Mouse (Mus musculus): ENCODE measurements at regions not wholly inside any gene's neighbourhood (a gene's known extent, or its start where the extent isn't known, plus 50 kb on each side); places are given as distances from the start of the nearest gene placed in this dataset.

DNA sequence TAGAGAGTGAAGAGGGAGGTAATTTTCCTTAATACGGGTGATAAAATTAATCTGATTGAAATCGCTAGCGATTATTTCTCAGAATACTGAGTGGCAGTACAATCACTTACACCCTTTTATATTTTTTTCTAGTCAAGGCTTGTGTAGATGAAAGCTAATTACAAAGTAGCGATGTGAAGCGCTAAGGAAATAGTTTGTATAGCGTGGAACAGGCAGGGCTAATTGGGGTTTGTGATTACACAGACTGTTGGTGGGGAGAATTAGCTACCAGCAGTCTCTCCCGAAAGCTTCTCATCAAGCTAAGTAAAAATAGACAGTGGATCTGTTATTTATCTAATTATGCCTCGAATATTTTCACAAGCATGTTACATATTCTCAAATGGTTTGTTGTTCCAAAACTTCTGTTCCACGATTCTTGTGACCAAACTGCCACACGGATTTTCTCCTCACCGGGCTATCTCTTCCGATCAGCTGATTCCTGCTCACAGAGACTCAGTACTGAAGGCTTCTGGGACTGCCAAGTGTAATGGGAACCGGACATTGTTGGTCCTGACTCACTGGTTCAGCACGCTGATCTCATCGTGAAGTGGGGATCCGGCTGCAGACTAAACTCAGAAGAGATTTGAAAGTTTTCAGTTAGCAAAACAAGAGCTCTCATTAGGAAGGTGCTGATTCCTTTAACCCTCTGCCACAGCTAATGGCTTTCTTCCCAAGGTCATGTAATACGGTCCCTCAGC lies 162.5 kb downstream of the Tmem182 start:
- H3K36me3 ChIP-seq (replicated peaks in 1 of 2; ENCODE audit: control insufficient read depth in 1 of 2, insufficient read depth in 1 of 2, low read length in 1 of 2) = no peaks in the 10 kb centered on the region
- dilution Hi-C loops (cut with MboI; ENCODE audit: extremely low pct_ligation_motif_present, extremely low pct_unique_long_range_greater_than_20kb, low sequenced_read_pairs) = no loop called here
- H3K4me3 ChIP-seq (replicated peaks in 1 of 3; ENCODE audit: low read depth in 2 of 3, low read length in 2 of 3, poor library complexity in 1 of 3) = no peak overlapping the region
- no peak overlapping the region for H3K9ac ChIP-seq (ENCODE audit: insufficient read depth, low read depth)
- TF ChIP-seq SMC3 (IDR thresholded peaks at IDR 0.05; ENCODE audit: low read depth, low read length) (no peak), BHLHE40 (IDR thresholded peaks at IDR 0.05; ENCODE audit: low read depth, low read length) (no peak), E2F4 (IDR thresholded peaks at IDR 0.05; ENCODE audit: insufficient replicate concordance, low read depth, low read length) (no peak), ETS1 (conservative IDR thresholded peaks at IDR 0.05; ENCODE audit: low read depth, low read length) (no peak), TCF12 (IDR thresholded peaks at IDR 0.05; ENCODE audit: low read depth, low read length) (no peak), ZMIZ1 (IDR thresholded peaks at IDR 0.05; ENCODE audit: low read depth, low read length) (no peak), RAD21 (IDR thresholded peaks at IDR 0.05; ENCODE audit: low read depth, low read length) (no peak), NELFE (IDR thresholded peaks at IDR 0.05; ENCODE audit: low read depth, low read length) (no peak), POLR2A (IDR thresholded peaks at IDR 0.05; ENCODE audit: low read depth, low read length) (no peak), CHD2 (IDR thresholded peaks at IDR 0.05; ENCODE audit: low read length) (no peak), EP300 (IDR thresholded peaks at IDR 0.05; ENCODE audit: low read length) (no peak)
- no peak overlapping the region for H3K4me2 ChIP-seq (ENCODE audit: insufficient read depth, low read depth, poor library complexity, severe bottlenecking)
- H3K27ac ChIP-seq (ENCODE audit: insufficient read depth, low read depth) = no peak overlapping the region
- DNase-seq (ENCODE audit: extremely low read depth) = no peak
- no peaks in the 10 kb centered on the region for H3K27me3 ChIP-seq (replicated peaks)
- H3K9me3 ChIP-seq (replicated peaks; ENCODE audit: low read length) = peaks cover 72% of the 10 kb centered on the region
- no peaks in the 10 kb centered on the region for H3K4me1 ChIP-seq (ENCODE audit: control insufficient read depth in 1 of 2, insufficient read depth in 2 of 2)
- H3K79me2 ChIP-seq (replicated peaks; ENCODE audit: control insufficient read depth, extremely low read depth, insufficient read depth, poor library complexity, severe bottlenecking) = no peaks in the 10 kb centered on the region
- in situ Hi-C loops (cut with MboI; ENCODE audit: low pct_ligation_motif_present, low pct_unique_long_range_greater_than_20kb, low sequenced_read_pairs) = no loop called here

DNA sequence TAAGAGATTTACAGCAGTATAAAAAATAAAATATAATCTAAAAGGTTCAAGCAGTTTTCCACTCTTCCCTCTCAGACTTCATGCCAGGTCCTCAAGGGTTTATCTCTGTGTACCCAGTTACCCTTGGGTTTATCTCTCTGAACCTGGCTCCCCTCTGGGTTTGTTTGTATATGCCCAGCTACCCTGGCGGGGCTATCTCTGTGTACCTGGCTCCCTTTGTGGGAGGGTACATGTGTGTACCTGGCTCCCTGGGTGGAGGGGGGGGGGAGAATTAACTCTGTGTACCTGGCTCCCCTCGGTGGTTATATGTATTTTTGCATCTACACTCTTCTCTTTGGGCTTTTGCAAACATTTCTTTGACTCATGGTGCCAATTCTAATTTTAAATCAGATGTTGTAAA lies 178.4 kb downstream of the Tmem182 start:
- no peak overlapping the region for H3K4me2 ChIP-seq (ENCODE audit: insufficient read depth, low read depth, poor library complexity, severe bottlenecking)
- in situ Hi-C loops (cut with MboI; ENCODE audit: low pct_ligation_motif_present, low pct_unique_long_range_greater_than_20kb, low sequenced_read_pairs) = no loop called here
- no peaks in the 10 kb centered on the region for H3K36me3 ChIP-seq (replicated peaks in 1 of 2; ENCODE audit: control insufficient read depth in 1 of 2, insufficient read depth in 1 of 2, low read length in 1 of 2)

DNA sequence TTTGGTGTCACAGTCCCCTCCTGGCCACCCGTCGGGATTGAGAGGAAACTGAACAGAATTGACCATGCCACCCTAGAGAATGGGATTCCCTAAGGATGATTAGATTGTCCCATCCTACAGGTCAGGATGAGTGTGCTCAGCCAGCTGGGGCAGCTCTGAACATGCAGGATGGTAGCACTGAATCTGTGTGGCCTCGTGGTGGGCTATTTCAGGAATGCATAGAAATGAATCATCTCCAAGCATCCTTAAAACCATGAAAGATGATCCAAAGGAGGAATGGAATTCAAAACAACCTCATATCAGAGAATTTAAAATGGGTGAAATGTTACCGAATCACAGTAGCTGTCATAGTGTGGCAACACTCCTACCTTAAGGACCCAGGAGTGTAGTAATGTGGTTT lies 187.9 kb downstream of the Tmem182 start:
- Histone ChIP-seq H3K9ac (ENCODE audit: insufficient read depth, low read depth) (no peak overlapping the region), H3K27ac (ENCODE audit: insufficient read depth, low read depth) (no peak overlapping the region), H3K4me3 (replicated peaks in 1 of 3; ENCODE audit: low read depth in 2 of 3, low read length in 2 of 3, poor library complexity in 1 of 3) (no peak overlapping the region), H3K4me1 (ENCODE audit: control insufficient read depth in 1 of 2, insufficient read depth in 2 of 2) (no peaks in the 10 kb centered on the region), H3K36me3 (replicated peaks in 1 of 2; ENCODE audit: control insufficient read depth in 1 of 2, insufficient read depth in 1 of 2, low read length in 1 of 2) (no peaks in the 10 kb centered on the region), H3K4me2 (ENCODE audit: insufficient read depth, low read depth, poor library complexity, severe bottlenecking) (no peak overlapping the region), H3K27me3 (replicated peaks) (no peaks in the 10 kb centered on the region), H3K79me2 (replicated peaks; ENCODE audit: control insufficient read depth, extremely low read depth, insufficient read depth, poor library complexity, severe bottlenecking) (no peaks in the 10 kb centered on the region), H3K9me3 (replicated peaks; ENCODE audit: low read length) (peaks cover 67% of the 10 kb centered on the region)
- DNase-seq (ENCODE audit: extremely low read depth) = no peak
- dilution Hi-C loops (cut with MboI; ENCODE audit: extremely low pct_ligation_motif_present, extremely low pct_unique_long_range_greater_than_20kb, low sequenced_read_pairs) (no loop called here), in situ Hi-C loops (cut with MboI; ENCODE audit: low pct_ligation_motif_present, low pct_unique_long_range_greater_than_20kb, low sequenced_read_pairs) (no loop called here)
- TF ChIP-seq NELFE (IDR thresholded peaks at IDR 0.05; ENCODE audit: low read depth, low read length) (no peak), JUN (IDR thresholded peaks at IDR 0.05; ENCODE audit: insufficient read depth, low read depth, low read length) (no peak), MXI1 (IDR thresholded peaks at IDR 0.05; ENCODE audit: low read depth, low read length) (no peak), PAX5 (IDR thresholded peaks at IDR 0.05; ENCODE audit: low read length) (no peak), RAD21 (IDR thresholded peaks at IDR 0.05; ENCODE audit: low read depth, low read length) (no peak), UBTF (IDR thresholded peaks at IDR 0.05; ENCODE audit: low read depth, low read length) (no peak)

More for the DNA sequence above, 178.4 kb downstream of the Tmem182 start:
- Histone ChIP-seq H3K9ac (ENCODE audit: insufficient read depth, low read depth) (no peak overlapping the region), H3K27me3 (replicated peaks) (no peaks in the 10 kb centered on the region), H3K79me2 (replicated peaks; ENCODE audit: control insufficient read depth, extremely low read depth, insufficient read depth, poor library complexity, severe bottlenecking) (no peaks in the 10 kb centered on the region), H3K4me3 (replicated peaks in 1 of 3; ENCODE audit: low read depth in 2 of 3, low read length in 2 of 3, poor library complexity in 1 of 3) (no peak overlapping the region), H3K4me1 (ENCODE audit: control insufficient read depth in 1 of 2, insufficient read depth in 2 of 2) (no peaks in the 10 kb centered on the region), H3K27ac (ENCODE audit: insufficient read depth, low read depth) (no peak overlapping the region), H3K9me3 (replicated peaks; ENCODE audit: low read length) (peaks cover 56% of the 10 kb centered on the region)
- dilution Hi-C loops (cut with MboI; ENCODE audit: extremely low pct_ligation_motif_present, extremely low pct_unique_long_range_greater_than_20kb, low sequenced_read_pairs) = no loop called here
- DNase-seq (ENCODE audit: extremely low read depth) = no peak
- TF ChIP-seq TBP (conservative IDR thresholded peaks at IDR 0.05; ENCODE audit: low read depth, low read length) (no peak), NELFE (IDR thresholded peaks at IDR 0.05; ENCODE audit: low read depth, low read length) (no peak), GABPA (IDR thresholded peaks at IDR 0.05; ENCODE audit: insufficient replicate concordance, low read depth, low read length) (no peak)
